Mouse (Mus musculus) hindbrain, postnatal 0 days (tissue): ENCODE results near the gene Lamc2. TPM values are rescaled to one million over a fixed set of nuclear protein-coding genes. Genes with fewer than 3 reads are reported as not detected.
"Not testable (repeated sequence)": the region's sequence is repeated elsewhere in the genome, so short reads cannot be mapped to it uniquely, and the experiment has no call there.

Experiments used
- ATAC-seq: fragments of 200-750 bp; cut with Nextera tagmentation; 2 replicates; pipeline ENCODE4 v1.8.0; 2017; ENCODE audit warnings: mild to moderate bottlenecking, moderate TSS enrichment, moderate library complexity
- DNase-seq: peaks from one replicate; pipeline ENCODE4 v3.0.0-alpha.2; 2015; ENCODE audit warnings: low spot score
- H3K27ac ChIP-seq: fragments of 300-500 bp; sonication (generic); 2 replicates; pipeline ENCODE4 v1.5.1; 2014; ENCODE audit warnings: mild to moderate bottlenecking
- H3K27me3 ChIP-seq: fragments of 300-500 bp; sonication (generic); 2 replicates; pipeline ENCODE4 v1.6.1; 2014; ENCODE audit warnings: low read length, mixed read lengths; ENCODE audit not compliant: insufficient read depth
- H3K36me3 ChIP-seq: fragments of 300-500 bp; sonication (generic); 2 replicates; pipeline ENCODE4 v1.6.1; 2014; ENCODE audit warnings: low read length, mixed read lengths; ENCODE audit not compliant: insufficient read depth
- H3K4me1 ChIP-seq: fragments of 300-500 bp; sonication (generic); 2 replicates; pipeline ENCODE4 v1.6.1; 2014; ENCODE audit warnings: antibody characterized with exemption, low read length, mixed read lengths; ENCODE audit not compliant: insufficient read depth
- H3K4me2 ChIP-seq: fragments of 300-500 bp; sonication (generic); 2 replicates; pipeline ENCODE4 v1.6.1; 2014; ENCODE audit warnings: low read depth, mild to moderate bottlenecking, low read length, moderate library complexity, mixed read lengths
- H3K4me3 ChIP-seq: fragments of 300-500 bp; sonication (generic); 2 replicates; pipeline ENCODE4 v1.5.1; 2014; ENCODE audit warnings: low read length
- H3K9ac ChIP-seq: fragments of 300-500 bp; sonication (generic); replicated peaks from 2 replicates; pipeline ENCODE4 v1.6.1; 2014; ENCODE audit warnings: mild to moderate bottlenecking, low read length, moderate library complexity, mixed read lengths
- H3K9me3 ChIP-seq: fragments of 300-500 bp; sonication (generic); 2 replicates; pipeline ENCODE4 v1.6.1; 2016; ENCODE audit warnings: low read length, mixed read lengths
- CTCF ChIP-seq: IDR thresholded peaks from 2 replicates; pipeline ENCODE4 v1.5.1; 2016; ENCODE audit warnings: antibody characterized with exemption, control low read depth, low read depth
- WGBS: fragments of 180-500 bp; shearing (Covaris S2); extraction: QIAGEN DNeasy Blood & Tissue Kit; methylation state at CpG from one replicate; pipeline ENCODE4 v1.1.7; 2014; 5-methylcytosine and 5-hydroxymethylcytosine counted together
- polyA plus RNA-seq: library from polyadenylated mRNA; unstranded; fragments of >200 nt; fragmentation: Nextera tagmentation; extraction: Ambion mirVana; gene quantifications from 2 replicates; pipeline ENCODE4 v1.2.1, GENCODE M21; 2015
- total RNA-seq: library from RNA; depleted of rRNA; stranded (reverse); fragments of >200 nt; gene quantifications from 2 replicates; pipeline ENCODE4 v1.2.3, GENCODE M21; 2014

Gene Lamc2
- total and polyA plus RNA-seq, 2 experiments from 2014 or later = 4.4 to 5.8 TPM

DNA sequence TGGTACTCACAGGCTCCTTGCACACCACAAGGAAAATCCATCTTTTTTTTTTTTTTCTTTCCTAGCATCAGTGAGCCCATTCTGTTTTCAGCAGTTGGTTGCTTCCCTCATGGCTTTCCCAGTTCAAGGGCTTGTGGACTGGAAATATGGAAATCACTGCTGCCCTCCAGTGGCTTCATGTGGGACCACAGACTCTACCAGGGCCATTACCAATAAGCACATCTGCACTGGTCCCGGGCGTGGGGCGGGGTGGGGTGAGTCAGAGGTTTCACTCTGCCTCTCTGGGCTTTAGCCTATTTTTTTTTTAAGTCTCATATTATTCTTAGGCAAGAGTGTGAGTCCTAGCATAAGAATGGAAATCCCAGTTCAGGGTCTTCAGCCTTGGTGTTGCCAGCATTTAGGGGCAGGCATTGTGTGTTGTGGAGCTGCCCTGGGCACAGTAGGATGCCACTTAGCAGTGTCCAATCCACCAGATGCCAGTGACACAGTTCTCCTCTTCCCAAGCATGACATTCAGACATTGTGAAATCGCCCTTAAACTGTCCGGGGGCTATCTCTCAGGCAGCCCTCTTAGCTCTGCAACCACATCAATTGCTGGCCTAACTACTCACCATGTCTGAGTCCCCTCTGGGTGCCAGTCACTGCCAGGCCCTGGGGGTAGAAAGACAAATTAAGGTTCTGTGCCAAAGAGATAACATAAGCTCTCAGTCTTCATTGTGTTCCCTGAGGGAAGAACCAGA lies 93.8 kb downstream of the Lamc2 start:
- peak; percentile 83 for TF ChIP-seq CTCF
- no peak overlapping the region for H3K4me2 ChIP-seq
- H3K4me3 ChIP-seq = no peak overlapping the region
- H3K27me3 ChIP-seq = no peaks in the 10 kb centered on the region
- H3K9ac ChIP-seq = no peak overlapping the region
- H3K4me1 ChIP-seq = no peaks in the 10 kb centered on the region
- peak; percentile 84 for DNase-seq
- H3K27ac ChIP-seq = no peak overlapping the region
- ATAC-seq = peak; percentile 76
- H3K36me3 ChIP-seq = no peaks in the 10 kb centered on the region; the same call in 1 of the 2 replicates
- no peaks in the 10 kb centered on the region for H3K9me3 ChIP-seq
- 50% methylated on average over 5 of the region's 5 CpGs for WGBS

DNA sequence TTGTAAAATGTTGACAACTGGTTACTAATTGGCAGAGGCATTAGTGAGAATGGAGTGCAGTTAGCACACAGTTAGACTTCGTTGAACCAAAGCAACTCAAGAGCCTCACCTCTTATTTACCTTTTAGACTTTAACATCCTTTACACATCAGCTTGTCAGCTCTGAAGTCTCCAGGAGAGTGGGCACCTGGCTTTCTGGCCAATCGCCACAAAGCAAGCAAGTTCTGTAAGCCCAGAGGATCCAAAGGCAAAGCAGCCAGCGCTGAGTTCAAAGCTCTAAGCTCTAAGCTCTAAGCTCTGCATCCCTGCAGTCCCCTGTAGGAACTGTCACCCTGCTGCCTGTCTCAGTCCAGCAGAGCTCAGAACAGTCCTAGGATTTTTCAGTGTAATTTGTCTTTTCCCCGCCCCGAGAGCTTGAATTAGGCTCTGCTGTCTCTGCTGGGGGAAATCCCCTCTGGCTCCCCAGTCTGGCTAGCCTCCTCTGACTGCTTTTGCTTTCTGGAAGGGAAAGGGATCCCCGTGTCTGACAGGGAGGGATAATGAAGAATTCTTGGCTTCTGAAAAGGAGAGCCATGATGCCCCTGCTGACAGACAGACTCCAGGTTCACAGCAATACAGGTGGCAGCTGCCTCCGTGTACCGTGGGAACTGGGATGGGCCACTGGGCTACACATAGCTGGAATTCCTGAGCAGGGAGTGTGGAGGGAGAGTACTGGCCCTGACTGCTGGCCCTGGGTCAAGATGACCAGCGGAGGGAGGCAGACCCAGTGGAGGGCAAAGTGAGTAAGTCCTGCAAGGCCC lies 94.6 kb downstream of the Lamc2 start:
- Histone ChIP-seq H3K27me3 (no peaks in the 10 kb centered on the region), H3K27ac (peak overlapping the region; percentile 27; the same call in 1 of the 2 replicates), H3K36me3 (no peaks in the 10 kb centered on the region; the same call in 1 of the 2 replicates), H3K4me3 (no peak overlapping the region), H3K4me2 (no peak overlapping the region), H3K4me1 (no peaks in the 10 kb centered on the region), H3K9me3 (no peaks in the 10 kb centered on the region), H3K9ac (no peak overlapping the region)
- WGBS = 41% methylated on average over 9 of the region's 9 CpGs
- no peak; the same call in 1 of the 2 replicates for ATAC-seq
- DNase-seq = no peak
- no peak for TF ChIP-seq CTCF

DNA sequence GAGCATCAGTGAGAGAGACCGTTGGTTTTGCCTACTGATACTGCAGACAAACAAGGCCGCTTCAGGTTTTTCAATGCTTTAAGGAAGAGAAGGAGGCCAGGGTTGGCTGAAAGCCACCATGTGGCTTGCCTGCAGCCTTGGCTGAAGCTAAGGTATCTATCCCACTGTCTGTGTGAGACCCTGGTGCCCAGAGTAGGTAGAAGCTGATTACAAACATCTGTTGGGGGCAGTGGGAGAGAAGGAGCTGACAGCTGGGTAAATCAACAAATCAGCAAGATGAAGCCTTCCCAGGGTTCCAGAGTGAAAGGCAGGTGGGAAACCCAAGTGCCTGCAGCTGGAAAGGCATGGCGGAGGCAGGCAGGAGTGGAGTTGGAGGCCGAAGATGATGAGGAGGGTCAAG lies 95.4 kb downstream of the Lamc2 start:
- DNase-seq (no peak), ATAC-seq (no peak)
- no peaks in the 10 kb centered on the region for H3K9me3 ChIP-seq
- H3K27me3 ChIP-seq = no peaks in the 10 kb centered on the region
- WGBS = 73% methylated on average over 4 of the region's 4 CpGs
- no peak overlapping the region for H3K9ac ChIP-seq
- no peak overlapping the region for H3K4me2 ChIP-seq
- no peak overlapping the region for H3K4me3 ChIP-seq
- no peaks in the 10 kb centered on the region; the same call in 1 of the 2 replicates for H3K36me3 ChIP-seq
- TF ChIP-seq CTCF = no peak
- no peaks in the 10 kb centered on the region for H3K4me1 ChIP-seq
- no peak overlapping the region for H3K27ac ChIP-seq

DNA sequence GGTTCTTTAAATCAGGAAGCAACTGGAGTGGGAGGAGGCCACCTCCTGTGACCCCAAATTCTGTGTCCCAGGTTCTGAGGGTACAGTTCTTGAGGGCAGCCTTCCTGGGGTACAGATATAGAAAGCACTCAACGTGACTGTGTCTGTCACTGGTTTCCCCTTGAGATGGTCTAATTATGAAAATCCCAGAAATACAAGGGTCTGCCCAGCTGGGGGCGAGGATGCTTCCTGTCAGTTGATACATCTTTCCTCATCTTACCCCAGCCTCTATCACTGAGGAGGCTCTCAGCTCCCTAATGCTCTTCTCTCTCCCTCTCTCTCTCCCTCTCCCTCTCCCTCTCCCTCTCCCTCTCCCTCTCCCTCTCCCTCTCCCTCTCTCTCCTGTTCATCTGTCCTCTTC lies 96.2 kb downstream of the Lamc2 start:
- H3K4me3 ChIP-seq = no peak overlapping the region
- no peak for ATAC-seq
- no peak for DNase-seq
- TF ChIP-seq CTCF = no peak
- H3K9ac ChIP-seq = no peak overlapping the region
- no peaks in the 10 kb centered on the region for H3K4me1 ChIP-seq
- no peak overlapping the region for H3K27ac ChIP-seq
- no peaks in the 10 kb centered on the region for H3K9me3 ChIP-seq
- WGBS = 74% methylated on average over 2 of the region's 2 CpGs
- H3K4me2 ChIP-seq = no peak overlapping the region
- H3K36me3 ChIP-seq = no peaks in the 10 kb centered on the region; the same call in 1 of the 2 replicates
- H3K27me3 ChIP-seq = no peaks in the 10 kb centered on the region

DNA sequence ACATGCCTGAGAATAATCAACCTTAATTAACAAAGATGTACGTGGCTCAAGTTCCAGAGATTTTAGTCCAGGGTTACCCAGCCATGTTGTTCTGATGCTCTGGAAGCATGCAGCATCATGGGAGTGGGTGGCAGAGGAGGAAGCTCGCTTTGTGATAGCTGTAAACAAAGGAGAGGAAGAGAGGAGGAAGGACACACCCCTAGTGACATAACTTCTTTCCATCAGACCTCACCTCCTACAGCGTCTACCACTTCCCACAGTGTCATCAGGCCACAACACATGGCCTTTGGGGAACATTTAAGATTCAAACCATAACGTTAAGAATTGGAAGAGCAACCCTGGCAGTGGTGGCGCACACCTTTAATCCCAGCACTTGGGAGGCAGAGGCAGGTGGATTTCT lies 98.5 kb downstream of the Lamc2 start:
- Histone ChIP-seq H3K4me1 (no peaks in the 10 kb centered on the region), H3K27me3 (no peaks in the 10 kb centered on the region), H3K4me2 (no peak overlapping the region), H3K9ac (no peak overlapping the region), H3K36me3 (no peaks in the 10 kb centered on the region; the same call in 1 of the 2 replicates), H3K4me3 (no peak overlapping the region), H3K9me3 (no peaks in the 10 kb centered on the region), H3K27ac (no peak overlapping the region)
- DNase-seq (no peak), ATAC-seq (no peak)
- WGBS = 87% methylated on average over 5 of the region's 5 CpGs
- TF ChIP-seq CTCF = no peak

DNA sequence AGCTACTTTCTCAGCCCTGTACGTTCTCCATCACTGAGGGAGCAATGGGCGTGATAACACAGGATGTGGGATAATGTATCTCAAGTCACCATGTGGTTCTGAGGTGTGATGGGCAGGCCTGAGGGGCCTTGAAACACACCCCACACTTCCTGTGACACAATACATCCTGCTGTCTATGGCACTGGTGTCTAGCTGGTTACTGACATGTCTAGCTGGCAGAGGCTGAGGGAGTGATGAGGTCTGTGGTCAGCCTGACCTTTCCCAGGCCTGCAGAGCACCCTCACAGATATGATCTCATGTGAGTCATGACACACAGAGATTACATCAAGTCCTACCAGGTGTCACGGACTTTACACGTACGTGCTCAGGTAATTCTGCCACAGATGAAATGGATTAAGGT lies 101.0 kb downstream of the Lamc2 start:
- Histone ChIP-seq H3K9me3 (no peaks in the 10 kb centered on the region), H3K36me3 (no peaks in the 10 kb centered on the region; the same call in 1 of the 2 replicates), H3K9ac (no peak overlapping the region), H3K27me3 (no peaks in the 10 kb centered on the region), H3K27ac (no peak overlapping the region), H3K4me1 (no peaks in the 10 kb centered on the region), H3K4me2 (no peak overlapping the region), H3K4me3 (no peak overlapping the region)
- WGBS = 91% methylated on average over 5 of the region's 5 CpGs
- DNase-seq = no peak
- no peak for ATAC-seq
- TF ChIP-seq CTCF = no peak

DNA sequence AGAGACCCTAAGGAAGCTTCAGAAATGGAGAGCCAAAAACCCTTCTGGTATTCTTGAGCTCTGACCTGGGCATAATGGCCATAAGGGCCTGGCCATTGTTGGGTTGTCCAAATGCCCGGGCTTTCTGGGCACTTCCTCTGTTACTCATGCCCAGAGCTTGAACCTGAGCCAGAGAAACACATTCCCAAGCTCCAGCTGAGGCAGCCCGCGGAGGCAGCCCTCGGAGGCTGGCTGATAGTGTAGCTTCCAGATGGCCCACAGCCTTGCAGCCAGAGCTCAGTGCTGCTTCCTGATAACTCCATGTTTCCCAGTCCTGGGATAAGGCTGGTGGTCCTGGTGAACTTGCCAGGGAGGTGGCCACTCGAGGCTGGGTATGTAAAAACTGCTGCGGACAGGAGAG lies 102.1 kb downstream of the Lamc2 start:
- no peak overlapping the region for H3K4me2 ChIP-seq
- no peaks in the 10 kb centered on the region for H3K9me3 ChIP-seq
- no peak overlapping the region for H3K9ac ChIP-seq
- WGBS = 19% methylated on average over 6 of the region's 6 CpGs
- ATAC-seq = 0 out of 2 replicates have a peak, but pooled peaks have one; percentile 49
- H3K36me3 ChIP-seq = no peaks in the 10 kb centered on the region
- H3K4me1 ChIP-seq = no peaks in the 10 kb centered on the region
- no peaks in the 10 kb centered on the region for H3K27me3 ChIP-seq
- H3K27ac ChIP-seq = no peak overlapping the region
- TF ChIP-seq CTCF = no peak
- H3K4me3 ChIP-seq = no peak overlapping the region
- peak; percentile 66 for DNase-seq

DNA sequence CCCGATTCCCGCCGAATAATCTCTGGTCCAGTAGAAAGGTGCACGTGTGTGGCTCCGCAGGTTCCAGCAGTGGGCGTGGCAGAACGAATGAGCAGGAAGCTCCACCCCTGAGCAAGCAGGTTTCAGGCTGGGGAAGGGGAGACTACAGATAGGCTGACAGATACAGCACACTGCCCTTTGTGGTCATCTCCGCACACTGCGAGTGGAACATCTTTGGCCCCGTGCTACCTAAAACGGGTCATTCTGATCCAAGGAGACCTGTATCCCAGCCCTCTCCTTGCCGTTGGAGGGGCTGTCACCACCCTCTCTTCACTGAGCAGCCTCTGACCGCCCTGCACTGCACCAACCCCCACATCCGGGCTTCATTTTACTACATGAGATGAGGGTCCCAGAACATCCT lies 103.0 kb downstream of the Lamc2 start:
- not testable (repeated sequence) for DNase-seq, H3K27me3 ChIP-seq, H3K9ac ChIP-seq, H3K4me2 ChIP-seq, H3K4me3 ChIP-seq, ATAC-seq, H3K36me3 ChIP-seq, H3K9me3 ChIP-seq, H3K4me1 ChIP-seq, H3K27ac ChIP-seq
- 90% methylated on average over 7 of the region's 14 CpGs for WGBS
